Mouse (Mus musculus) limb, embryonic 12.5 days (tissue): ENCODE measurements around the gene Pole3. TPM values are rescaled to one million over a fixed set of nuclear protein-coding genes. Genes with fewer than 3 reads are reported as not detected.

ENCODE experiments used
- ATAC-seq: fragments of 200-750 bp; cut with Nextera tagmentation; 2 replicates; pipeline ENCODE4 v1.8.0; 2017; ENCODE audit warnings: low read depth, moderate TSS enrichment; ENCODE audit not compliant: insufficient number of reproducible peaks, insufficient read depth, low FRiP score, low TSS enrichment
- H3K27ac ChIP-seq: fragments of 300-500 bp; sonication (generic); 2 replicates; pipeline ENCODE4 v1.5.1; 2016; ENCODE audit warnings: mild to moderate bottlenecking, moderate library complexity
- H3K27me3 ChIP-seq: fragments of 300-500 bp; sonication (generic); 2 replicates; pipeline ENCODE4 v1.6.1; 2016; ENCODE audit warnings: mild to moderate bottlenecking, moderate library complexity
- H3K36me3 ChIP-seq: fragments of 300-500 bp; sonication (generic); 2 replicates; pipeline ENCODE4 v1.6.1; 2016; ENCODE audit warnings: mild to moderate bottlenecking, moderate library complexity
- H3K4me1 ChIP-seq: fragments of 300-500 bp; sonication (generic); replicated peaks from 2 replicates; pipeline ENCODE4 v1.6.1; 2016
- H3K4me2 ChIP-seq: fragments of 300-500 bp; sonication (generic); 2 replicates; pipeline ENCODE4 v1.6.1; 2016; ENCODE audit warnings: mild to moderate bottlenecking, moderate library complexity
- H3K4me3 ChIP-seq: fragments of 300-500 bp; sonication (generic); replicated peaks from 2 replicates; pipeline ENCODE4 v1.5.1; 2016; ENCODE audit warnings: mild to moderate bottlenecking
- H3K9ac ChIP-seq: fragments of 300-500 bp; sonication (generic); replicated peaks from 2 replicates; pipeline ENCODE4 v1.6.1; 2016; ENCODE audit warnings: mild to moderate bottlenecking, moderate library complexity
- H3K9me3 ChIP-seq: fragments of 300-500 bp; sonication (generic); 2 replicates; pipeline ENCODE4 v1.6.1; 2016; ENCODE audit warnings: mild to moderate bottlenecking, moderate library complexity
- WGBS: fragments of 180-500 bp; shearing (Covaris S2); methylation state at CpG from one replicate; pipeline ENCODE4 v1.1.7; 2016; 5-methylcytosine and 5-hydroxymethylcytosine counted together
- polyA plus RNA-seq: library from polyadenylated mRNA; unstranded; fragments of >200 nt; fragmentation: Nextera tagmentation; extraction: Ambion mirVana; gene quantifications from 2 replicates; pipeline ENCODE4 v1.2.1, GENCODE M21; 2016

The Pole3 gene
- polyA plus RNA-seq, 1 experiment from 2014 or later = 96.9 TPM

- peaks cover 3% of the 10 kb centered on the region; the same call in 1 of the 2 replicates for H3K27me3 ChIP-seq
- WGBS = 84% methylated on average over 7 of the region's 7 CpGs
- H3K4me2 ChIP-seq = no peak overlapping the region
- H3K9ac ChIP-seq = no peak overlapping the region
- no peaks in the 10 kb centered on the region for H3K9me3 ChIP-seq
- H3K4me1 ChIP-seq = no peaks in the 10 kb centered on the region
- no peaks in the 10 kb centered on the region for H3K36me3 ChIP-seq
- no peak overlapping the region for H3K4me3 ChIP-seq
- ATAC-seq = no peak
- no peak overlapping the region for H3K27ac ChIP-seq
These were observed 27.1 kb upstream of the Pole3 start for GRCm38 (mm10) chr4:62551966-62552365.

DNA sequence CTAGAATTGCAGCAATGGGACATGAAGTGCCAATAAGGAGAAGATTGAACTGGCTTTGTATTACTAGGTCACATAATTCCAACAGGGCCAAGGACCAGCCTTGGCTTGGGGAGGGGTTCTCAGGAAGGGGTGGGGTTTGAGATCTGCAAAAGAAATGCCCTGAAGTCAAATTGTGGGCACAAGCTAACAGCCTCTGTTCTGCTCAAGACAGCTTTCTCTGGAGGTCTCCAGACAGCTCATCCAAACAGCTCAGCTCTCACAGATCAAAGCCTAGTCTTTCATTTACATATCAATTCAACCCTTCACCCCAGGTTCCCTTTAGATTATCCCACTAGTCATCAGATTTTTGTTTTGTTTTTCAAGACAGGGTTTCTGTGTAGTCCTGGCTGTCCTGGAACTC is 19.9 kb upstream of the Pole3 start:
- Histone ChIP-seq H3K4me3 (no peak overlapping the region), H3K27me3 (no peaks in the 10 kb centered on the region), H3K4me1 (no peaks in the 10 kb centered on the region), H3K9ac (no peak overlapping the region), H3K27ac (no peak overlapping the region), H3K36me3 (no peaks in the 10 kb centered on the region), H3K4me2 (no peak overlapping the region), H3K9me3 (no peaks in the 10 kb centered on the region)
- no peak for ATAC-seq

DNA sequence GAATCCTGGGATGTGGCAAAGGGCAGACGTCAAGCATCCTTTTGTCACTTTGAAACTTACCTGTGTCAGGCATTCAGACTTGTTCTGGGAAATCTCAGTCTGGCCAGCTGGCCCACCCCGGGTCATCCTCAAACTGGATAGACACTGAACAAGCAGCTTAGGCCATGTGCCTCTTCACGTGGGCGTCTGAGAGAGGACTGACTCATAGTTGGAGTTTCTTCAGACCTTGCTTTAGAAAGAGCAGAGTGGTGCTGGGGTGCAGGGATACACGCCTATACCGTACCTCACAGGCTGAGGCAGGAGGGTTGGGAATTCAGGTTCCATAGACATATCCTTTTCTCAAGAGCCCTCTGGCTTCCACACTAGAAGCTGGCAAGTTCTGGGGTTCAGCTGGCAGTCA is 18.9 kb upstream of the Pole3 start:
- Histone ChIP-seq H3K27ac (no peak overlapping the region), H3K4me1 (no peaks in the 10 kb centered on the region), H3K36me3 (no peaks in the 10 kb centered on the region), H3K9me3 (no peaks in the 10 kb centered on the region), H3K4me2 (no peak overlapping the region), H3K4me3 (no peak overlapping the region), H3K27me3 (no peaks in the 10 kb centered on the region), H3K9ac (no peak overlapping the region)
- no peak for ATAC-seq
- WGBS = 85% methylated on average over 6 of the region's 6 CpGs

DNA sequence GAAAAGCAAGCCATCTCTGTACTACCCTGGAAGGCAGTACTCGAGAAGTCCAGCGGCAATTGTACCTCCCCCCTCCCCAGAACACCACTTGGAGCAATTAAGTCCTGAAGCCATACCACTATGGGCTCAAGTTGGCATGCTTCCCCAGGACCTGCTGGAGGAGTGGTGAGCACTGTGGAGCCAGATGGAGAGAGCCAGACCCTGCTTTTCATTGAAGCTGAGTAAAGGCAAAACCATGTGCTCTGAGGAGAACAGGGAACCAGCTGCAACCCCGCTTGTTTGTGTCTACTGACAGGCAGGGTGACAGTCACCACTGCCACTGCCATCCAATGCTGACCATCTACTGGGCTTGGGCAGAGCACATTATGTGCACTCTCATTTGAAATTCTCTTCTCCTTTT is 16.9 kb upstream of the Pole3 start:
- H3K4me3 ChIP-seq = no peak overlapping the region
- H3K27ac ChIP-seq = no peak overlapping the region
- no peaks in the 10 kb centered on the region for H3K4me1 ChIP-seq
- H3K4me2 ChIP-seq = no peak overlapping the region
- no peak for ATAC-seq
- no peaks in the 10 kb centered on the region for H3K9me3 ChIP-seq
- H3K36me3 ChIP-seq = no peaks in the 10 kb centered on the region
- no peaks in the 10 kb centered on the region for H3K27me3 ChIP-seq
- WGBS = 67% methylated on average over 3 of the region's 3 CpGs
- H3K9ac ChIP-seq = no peak overlapping the region

DNA sequence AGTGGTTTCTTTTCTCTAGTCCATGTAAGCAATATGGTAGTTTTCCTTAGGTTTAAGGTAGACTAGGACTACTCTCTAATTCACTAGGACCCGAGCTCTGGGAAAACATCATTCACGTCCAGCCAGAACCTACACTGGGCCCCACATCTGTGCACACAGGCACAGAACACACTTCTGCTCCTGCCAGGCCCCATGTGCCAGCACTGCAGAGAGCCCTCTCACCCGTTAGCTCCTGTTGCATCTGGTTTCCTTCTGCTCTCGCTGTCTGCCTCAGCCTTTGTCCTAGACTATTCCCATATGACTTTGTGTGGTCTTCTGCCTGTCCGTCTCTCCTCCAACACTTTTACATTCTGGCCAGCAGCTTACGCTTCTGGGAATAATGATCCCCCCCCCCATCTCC is 8.9 kb upstream of the Pole3 start:
- Histone ChIP-seq H3K4me3 (no peak overlapping the region), H3K36me3 (no peaks in the 10 kb centered on the region), H3K27ac (peak overlapping the region; percentile 64; the same call in 1 of the 2 replicates), H3K4me2 (no peak overlapping the region), H3K4me1 (no peaks in the 10 kb centered on the region; the same call in 1 of the 2 replicates), H3K9me3 (no peaks in the 10 kb centered on the region), H3K9ac (no peak overlapping the region), H3K27me3 (no peaks in the 10 kb centered on the region)
- 65% methylated on average over 6 of the region's 6 CpGs for WGBS
- no peak for ATAC-seq

- H3K9ac ChIP-seq = no peak overlapping the region
- H3K27me3 ChIP-seq = no peaks in the 10 kb centered on the region
- H3K27ac ChIP-seq = no peak overlapping the region
- no peaks in the 10 kb centered on the region for H3K9me3 ChIP-seq
- no peak overlapping the region for H3K4me3 ChIP-seq
- peaks cover 12% of the 10 kb centered on the region for H3K4me1 ChIP-seq
- no peak for ATAC-seq
- no peak overlapping the region for H3K4me2 ChIP-seq
- WGBS = 87% methylated on average over 4 of the region's 4 CpGs
- H3K36me3 ChIP-seq = peaks cover 13% of the 10 kb centered on the region; the same call in 1 of the 2 replicates
These were observed 2.8 kb upstream of the Pole3 start for GRCm38 (mm10) chr4:62527655-62528054.

DNA sequence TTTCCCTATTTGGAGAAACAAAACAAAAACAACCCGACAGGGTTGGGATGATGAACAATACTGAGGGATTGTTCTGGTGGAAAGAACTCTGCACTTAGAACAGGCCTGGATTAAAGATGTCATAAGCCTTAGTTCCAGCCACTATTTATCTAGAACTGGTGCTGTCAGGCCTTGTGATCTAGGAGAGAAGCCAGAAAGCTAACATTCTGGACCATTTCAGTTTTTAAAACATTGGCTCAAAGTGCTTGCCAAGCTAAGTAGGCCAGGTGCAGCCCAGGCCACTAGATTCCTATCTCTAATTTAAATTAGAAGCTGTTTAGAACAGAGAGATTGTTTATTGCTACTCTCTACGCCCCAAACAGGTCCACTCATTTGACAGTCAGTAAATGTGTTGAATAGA is 1.4 kb upstream of the Pole3 start:
- Histone ChIP-seq H3K9ac (no peak overlapping the region), H3K36me3 (peaks cover 18% of the 10 kb centered on the region; the same call in 1 of the 2 replicates), H3K4me1 (peaks cover 12% of the 10 kb centered on the region), H3K27me3 (no peaks in the 10 kb centered on the region), H3K4me2 (no peak overlapping the region), H3K4me3 (no peak overlapping the region), H3K27ac (no peak overlapping the region), H3K9me3 (no peaks in the 10 kb centered on the region)
- WGBS = 59% methylated on average over 2 of the region's 2 CpGs
- no peak for ATAC-seq

GRCm38 (mm10) chr4:62525489-62525811 is 582 bp upstream of the Pole3 start:
- ATAC-seq = no peak
- under 1% methylated on average over 10 of the region's 10 CpGs for WGBS
- H3K27me3 ChIP-seq = no peaks in the 10 kb centered on the region
- H3K27ac ChIP-seq = no peak overlapping the region
- peaks cover 18% of the 10 kb centered on the region; the same call in 1 of the 2 replicates for H3K36me3 ChIP-seq
- peak overlapping the region; percentile 90 for H3K4me2 ChIP-seq
- H3K9ac ChIP-seq = peak overlapping the region; percentile 85; the same call in 1 of the 2 replicates
- H3K4me3 ChIP-seq = peak overlapping the region; percentile 84
- peaks cover 12% of the 10 kb centered on the region for H3K4me1 ChIP-seq
- H3K9me3 ChIP-seq = no peaks in the 10 kb centered on the region

DNA sequence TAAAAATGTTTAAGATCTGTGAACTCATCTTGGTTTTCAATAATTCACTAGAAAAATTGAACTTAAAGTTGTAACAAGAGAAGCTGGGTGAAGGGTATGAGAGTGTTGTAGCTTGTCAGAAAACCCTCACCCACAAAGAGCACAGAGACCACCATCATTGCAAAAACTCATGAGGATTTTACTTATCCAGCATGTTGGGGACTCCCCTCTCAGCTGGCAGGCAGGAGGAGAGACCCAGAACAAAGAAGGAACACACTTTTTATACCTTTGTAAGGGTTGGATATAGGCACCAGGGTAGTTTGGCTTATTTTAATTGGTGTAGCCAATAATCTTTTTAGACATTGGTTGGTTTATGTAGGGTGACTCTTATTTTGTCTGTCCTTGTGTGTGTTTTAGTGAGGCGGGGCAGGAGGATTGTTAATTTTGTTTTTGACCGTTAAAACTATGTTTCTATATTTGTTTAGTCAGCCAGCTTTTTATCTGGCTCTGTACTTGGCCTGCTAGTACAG is 3.9 kb downstream of the Pole3 start:
- no peaks in the 10 kb centered on the region for H3K9me3 ChIP-seq
- peaks cover 18% of the 10 kb centered on the region; the same call in 1 of the 2 replicates for H3K36me3 ChIP-seq
- H3K4me2 ChIP-seq = no peak overlapping the region; the same call in 1 of the 2 replicates
- H3K27ac ChIP-seq = no peak overlapping the region
- no peak overlapping the region for H3K9ac ChIP-seq
- H3K4me1 ChIP-seq = peaks cover 39% of the 10 kb centered on the region
- WGBS = 96% methylated on average over 2 of the region's 2 CpGs
- ATAC-seq = no peak
- H3K4me3 ChIP-seq = no peak overlapping the region
- H3K27me3 ChIP-seq = no peaks in the 10 kb centered on the region

- Histone ChIP-seq H3K4me3 (peak within 1 kb of the TSS; percentile 73), H3K4me2 (peak within 1 kb of the TSS; percentile 68), H3K27me3 (no peaks in the 10 kb centered on the region), H3K27ac (peak within 1 kb of the TSS; percentile 89), H3K36me3 (peaks cover 18% of the 10 kb centered on the region; the same call in 1 of the 2 replicates), H3K9me3 (no peaks in the 10 kb centered on the region), H3K4me1 (peaks cover 45% of the 10 kb centered on the region), H3K9ac (peak within 1 kb of the TSS; percentile 78)
- under 1% methylated on average over 37 of the region's 37 CpGs for WGBS
- peak; percentile 79 for ATAC-seq
These were observed 5.0 kb downstream of the Pole3 start, which contains the start of gene Alad for GRCm38 (mm10) chr4:62519849-62520233. Alad (minus strand) TSS chr4:62519918.

DNA sequence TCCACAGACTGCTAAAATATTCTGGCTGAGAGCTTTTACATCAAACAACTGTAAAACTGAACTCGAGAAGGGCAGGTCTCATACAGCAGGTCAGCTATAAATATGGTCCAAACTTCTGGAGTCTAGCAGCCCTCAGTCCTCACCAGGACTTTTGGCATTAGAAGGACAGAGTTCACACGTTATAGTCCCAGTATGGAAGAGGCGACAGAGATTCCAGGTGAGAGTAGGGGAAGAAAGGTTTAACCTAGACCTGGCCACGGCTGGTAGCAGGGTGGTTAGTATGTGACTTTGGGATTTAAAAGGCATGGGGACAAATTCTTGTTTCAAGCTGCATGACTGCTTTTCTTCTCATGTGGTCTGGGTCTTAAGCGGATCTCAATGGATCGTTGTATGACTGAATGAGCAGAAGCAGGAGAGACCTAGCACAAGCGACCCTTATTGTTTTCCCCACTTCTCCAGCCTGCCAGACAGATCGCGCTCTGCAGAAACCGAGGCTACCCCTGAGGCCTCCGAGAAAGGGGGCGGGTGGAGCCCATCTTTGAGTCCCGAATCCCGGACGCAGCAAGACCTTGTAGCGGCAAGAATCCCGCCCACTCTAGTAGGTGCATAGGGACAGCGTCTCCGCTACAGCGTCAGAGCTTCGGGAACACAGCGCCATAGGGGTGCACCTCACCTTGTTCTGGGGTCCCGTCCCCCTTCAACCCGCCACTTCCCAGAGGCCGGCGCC is 5.6 kb downstream of the Pole3 start:
- Histone ChIP-seq H3K27me3 (no peaks in the 10 kb centered on the region), H3K4me1 (peaks cover 44% of the 10 kb centered on the region), H3K9ac (peak overlapping the region; percentile 78), H3K9me3 (no peaks in the 10 kb centered on the region), H3K36me3 (peaks cover 18% of the 10 kb centered on the region; the same call in 1 of the 2 replicates), H3K4me2 (peak overlapping the region; percentile 68), H3K27ac (peak overlapping the region; percentile 89), H3K4me3 (peak overlapping the region; percentile 73)
- peak; percentile 75 for ATAC-seq
- WGBS = 1% methylated on average over 26 of the region's 26 CpGs
